Mouse (Mus musculus): Measurements from ENCODE around the gene Olfr1368.
A peak's percentile ranks its signal among the peaks of the same experiment; 100 is the strongest.
"Not testable (repeated sequence)": the region's sequence is repeated elsewhere in the genome, so short reads cannot be mapped to it uniquely, and the experiment has no call there.

Olfr1368 gene

DNA sequence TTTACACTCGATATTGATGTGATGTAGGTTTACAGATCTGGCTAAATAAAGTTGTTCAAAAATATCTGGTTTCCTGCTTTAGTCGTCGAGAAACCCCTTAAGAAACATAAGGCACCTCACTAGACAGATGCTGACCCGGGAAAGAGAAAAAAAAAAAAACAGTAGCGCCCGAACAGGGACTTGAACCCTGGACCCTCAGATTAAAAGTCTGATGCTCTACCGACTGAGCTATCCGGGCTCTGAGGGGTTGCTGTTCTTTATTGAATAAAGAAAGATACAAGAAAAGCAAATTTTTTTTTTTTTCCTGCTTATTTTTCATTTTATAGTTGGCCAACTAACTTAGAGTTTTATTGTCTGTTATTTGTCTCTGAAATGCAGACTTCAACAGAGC, 22.2 kb upstream of the Olfr1368 start:
- no peak for DNase-seq (ENCODE audit: low spot score)

DNA sequence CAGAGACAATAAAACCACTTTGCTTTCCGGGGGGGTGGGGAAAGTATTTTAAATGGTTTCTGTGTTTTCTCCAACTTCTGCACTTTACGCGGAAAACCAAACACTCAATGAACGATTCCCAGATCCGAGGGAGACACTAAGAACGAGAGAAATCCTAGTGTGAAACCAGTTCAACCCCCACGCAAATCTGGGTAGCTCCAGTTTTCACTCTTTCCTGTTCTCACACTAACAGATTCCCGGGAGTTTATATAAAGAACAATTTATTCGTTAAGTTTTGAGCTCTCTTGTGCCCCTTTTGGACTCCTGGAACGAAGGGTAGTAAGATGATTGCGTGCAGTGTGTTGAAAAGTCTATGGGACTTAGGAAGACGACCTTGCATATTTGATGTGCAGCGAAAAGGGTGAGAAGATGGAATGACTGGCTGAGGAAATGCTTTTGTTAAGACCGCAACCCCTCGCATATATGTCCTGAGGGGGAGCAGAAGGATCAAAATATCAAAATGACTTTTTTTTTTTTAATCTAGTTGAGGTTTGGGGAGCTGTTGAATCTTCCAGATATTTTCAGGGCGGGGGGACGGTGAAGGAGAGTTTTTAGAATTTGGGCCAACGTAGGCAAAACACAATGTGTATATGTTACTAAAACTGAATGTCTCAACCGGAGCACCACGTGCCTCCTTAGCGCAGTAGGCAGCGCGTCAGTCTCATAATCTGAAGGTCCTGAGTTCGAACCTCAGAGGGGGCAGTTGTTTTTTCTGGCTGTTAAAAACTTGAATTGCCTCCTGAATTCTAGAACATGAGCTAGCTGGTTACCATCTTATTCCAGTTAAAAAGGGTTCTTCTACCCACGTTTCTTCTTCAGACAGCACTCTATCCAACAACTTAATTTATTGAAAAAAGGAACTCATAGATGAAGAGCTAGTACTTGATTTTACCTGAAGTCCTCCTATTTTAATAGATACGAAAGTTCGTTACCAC, 21.6 kb upstream of the Olfr1368 start:
- DNase-seq (ENCODE audit: low spot score) = peak; percentile 95

DNA sequence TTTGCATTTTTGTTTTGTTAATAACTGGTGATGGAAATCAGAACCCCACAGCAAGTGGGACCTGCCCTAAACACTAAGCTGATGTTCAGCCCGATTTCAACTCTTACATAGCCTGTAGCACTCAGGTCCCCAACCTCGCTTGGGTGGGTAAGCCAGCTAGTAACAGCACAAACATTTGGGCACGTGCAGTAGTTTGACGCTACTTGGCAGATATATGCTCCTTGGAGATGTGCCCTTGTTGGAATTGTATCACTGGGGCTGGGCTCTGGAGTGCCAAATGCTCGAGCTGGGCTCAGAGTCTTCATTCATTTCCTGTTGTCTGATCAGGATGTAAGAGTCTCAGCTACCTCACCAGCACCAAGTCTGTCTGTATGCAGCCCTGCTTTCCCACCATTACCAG, 16.9 kb upstream of the Olfr1368 start:
- no peak for DNase-seq (ENCODE audit: low spot score)

DNA sequence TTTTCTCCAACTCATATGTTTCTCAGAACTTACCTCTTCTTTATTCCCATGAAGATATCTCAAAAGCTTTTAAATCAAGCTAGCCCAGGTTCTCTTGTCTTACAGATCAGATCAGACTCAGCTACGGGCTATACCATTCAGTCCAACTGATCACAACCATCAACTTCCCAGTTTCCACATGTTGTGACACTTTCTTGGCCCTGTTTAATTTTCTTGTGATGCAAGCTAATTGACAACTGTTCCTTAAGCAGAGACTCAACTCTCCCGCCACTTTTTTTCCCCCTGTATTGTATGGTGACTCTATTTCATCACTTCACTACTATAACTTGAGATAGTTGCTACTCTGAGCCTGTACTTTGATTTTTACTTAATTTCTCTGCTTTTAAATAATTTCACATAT, 15.9 kb upstream of the Olfr1368 start:
- peak; percentile 24 for DNase-seq (ENCODE audit: low spot score)

DNA sequence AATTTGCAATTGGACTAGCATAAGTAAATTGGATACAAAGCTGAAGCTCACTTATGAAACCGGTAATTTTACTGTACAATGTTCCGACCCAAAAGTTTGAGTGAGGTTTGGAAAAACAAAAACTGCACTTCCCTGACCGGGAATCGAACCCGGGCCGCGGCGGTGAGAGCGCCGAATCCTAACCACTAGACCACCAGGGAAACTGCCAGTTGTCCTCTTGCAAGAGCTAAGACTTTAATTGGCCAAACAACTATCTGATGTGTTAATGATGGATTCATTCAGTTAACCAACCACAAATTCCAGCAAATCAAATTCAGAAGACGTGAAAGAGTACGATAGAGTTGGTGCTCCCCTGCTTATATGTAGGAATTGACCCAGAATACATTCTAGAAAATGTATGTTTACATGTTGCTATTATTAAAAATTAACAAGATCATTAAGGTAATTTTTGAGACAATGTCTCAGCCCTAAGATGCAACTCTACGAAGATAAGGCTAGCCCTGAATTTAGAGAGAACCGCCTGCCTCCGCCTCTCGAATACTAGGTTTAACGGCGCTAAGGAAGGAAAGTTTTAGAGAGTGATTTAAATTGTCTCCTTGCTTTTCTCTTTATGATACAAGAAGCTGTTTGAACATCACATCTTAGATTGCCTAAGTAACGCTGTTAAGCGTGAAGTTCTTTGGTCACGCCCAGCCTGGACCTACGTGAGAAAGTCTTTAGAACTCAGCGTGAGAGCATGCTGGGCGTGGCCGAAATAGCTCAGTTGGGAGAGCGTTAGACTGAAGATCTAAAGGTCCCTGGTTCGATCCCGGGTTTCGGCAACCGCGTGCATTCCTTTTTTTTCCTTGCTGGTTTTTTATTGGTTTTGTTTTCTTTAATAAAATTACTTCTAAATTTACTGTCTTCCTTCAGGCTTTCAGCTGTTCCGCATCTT, 15.3 kb upstream of the Olfr1368 start:
- peak; percentile 94 for DNase-seq (ENCODE audit: low spot score)

DNA sequence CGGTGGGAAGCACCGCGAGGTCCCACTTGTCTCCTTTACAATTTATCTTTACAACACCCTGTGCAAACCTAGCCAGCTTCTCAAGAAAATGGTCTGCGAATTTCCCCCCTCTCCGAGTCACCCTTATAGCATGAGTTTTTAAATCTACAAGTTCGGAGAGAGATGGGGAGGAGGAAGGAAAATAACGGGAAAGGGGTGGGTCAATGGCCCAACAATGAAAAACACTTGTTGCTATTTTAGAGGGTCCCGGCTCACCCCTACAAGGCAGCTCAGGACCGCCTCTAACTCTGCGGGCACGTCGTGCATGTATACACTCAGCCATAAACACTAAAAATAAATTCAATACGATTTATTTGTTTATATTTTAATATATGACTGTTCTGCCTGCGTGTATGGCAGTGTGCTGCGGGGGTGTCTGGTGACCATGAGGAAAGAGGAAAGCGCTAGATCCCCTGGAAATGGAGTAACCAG, 14.4 kb upstream of the Olfr1368 start:
- no peak for DNase-seq (ENCODE audit: low spot score)

DNA sequence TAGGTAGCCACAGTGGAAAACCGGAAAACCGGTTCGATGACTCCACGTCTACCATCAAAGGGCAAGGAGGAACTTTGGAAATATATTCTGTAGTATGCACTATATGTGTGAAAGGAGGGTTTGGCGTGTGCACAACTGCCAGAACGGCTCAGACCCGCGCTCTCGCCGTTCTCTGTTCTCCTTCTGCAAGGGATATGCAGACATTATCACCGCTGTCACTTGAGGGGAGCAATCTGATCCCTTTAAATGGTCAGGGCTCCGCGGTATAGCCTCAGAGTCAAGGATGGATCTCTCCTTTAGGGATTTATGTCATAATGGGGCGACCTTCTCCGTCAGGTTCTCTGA, 13.8 kb upstream of the Olfr1368 start:
- peak; percentile 50 for DNase-seq (ENCODE audit: low spot score)

DNA sequence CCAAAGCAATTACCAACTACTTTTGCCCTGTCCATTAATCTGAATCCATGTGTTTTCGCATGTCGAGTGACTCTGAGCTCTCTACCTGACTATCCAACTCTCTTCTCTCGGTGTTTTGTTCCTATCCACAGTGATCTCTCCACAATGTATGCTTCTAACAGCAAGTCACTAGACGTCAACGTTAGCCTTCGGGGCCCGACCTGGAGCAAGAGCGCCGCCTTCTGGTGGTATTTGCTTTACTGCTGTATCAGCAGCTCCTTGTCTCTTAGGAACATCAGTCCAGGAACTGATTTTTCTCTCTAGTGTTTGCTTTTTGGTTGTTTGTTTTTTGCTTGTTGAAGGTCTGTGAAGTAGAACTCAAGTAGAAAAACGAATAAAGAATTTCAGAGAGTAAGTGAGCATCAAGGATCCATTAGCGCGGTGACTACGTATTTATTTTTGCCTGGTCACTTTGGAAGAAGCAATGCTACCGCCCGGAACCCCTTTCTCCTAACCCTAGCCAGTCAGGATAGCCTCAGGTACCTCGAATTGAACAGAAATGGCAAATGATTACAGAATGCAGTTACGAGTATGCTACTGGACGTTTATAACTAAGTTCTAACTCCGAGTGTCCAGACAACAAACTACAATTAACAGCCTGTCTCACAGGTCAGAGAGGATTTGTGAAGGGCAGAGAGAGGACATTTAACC, 13.3 kb upstream of the Olfr1368 start:
- peak; percentile 93 for DNase-seq (ENCODE audit: low spot score)

DNA sequence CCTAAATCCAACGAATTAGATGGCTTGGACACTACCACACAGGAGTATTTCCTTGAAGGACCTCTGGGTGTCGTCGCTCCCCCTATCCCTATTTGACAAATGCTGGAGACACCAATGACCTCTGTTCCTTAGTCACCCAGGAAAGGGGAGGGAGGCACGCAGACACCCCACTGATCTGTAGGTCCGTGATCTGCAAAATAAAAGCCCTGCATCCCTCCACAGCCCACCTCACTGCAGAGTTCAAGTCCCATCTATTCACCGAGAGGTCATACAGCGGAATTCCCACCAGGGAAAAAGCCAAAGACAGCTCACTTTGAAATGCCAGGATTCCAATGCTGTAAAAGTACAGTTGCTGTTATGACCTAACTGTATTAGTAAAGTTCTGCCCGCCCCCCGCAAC, 12.4 kb upstream of the Olfr1368 start:
- DNase-seq (ENCODE audit: low spot score) = no peak

DNA sequence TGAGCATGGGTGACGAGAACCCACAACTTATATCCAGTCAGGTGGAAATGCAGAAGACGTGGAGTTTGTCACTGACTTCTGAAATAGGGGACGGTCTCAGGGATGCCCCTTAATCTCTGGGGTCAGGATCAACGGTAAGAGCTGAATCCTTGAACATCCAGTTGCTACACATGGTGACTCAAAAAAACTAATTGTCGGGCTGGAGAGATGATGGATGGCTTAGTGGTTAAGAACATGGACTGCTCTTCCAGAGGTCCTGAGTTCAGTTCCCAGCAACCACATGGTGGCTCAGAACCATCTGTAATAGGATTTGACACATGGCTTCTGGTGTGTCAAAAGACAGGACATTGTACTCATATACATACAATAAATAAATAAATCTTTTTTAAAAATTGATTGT, 10.2 kb upstream of the Olfr1368 start:
- DNase-seq (ENCODE audit: low spot score) = no peak

DNA sequence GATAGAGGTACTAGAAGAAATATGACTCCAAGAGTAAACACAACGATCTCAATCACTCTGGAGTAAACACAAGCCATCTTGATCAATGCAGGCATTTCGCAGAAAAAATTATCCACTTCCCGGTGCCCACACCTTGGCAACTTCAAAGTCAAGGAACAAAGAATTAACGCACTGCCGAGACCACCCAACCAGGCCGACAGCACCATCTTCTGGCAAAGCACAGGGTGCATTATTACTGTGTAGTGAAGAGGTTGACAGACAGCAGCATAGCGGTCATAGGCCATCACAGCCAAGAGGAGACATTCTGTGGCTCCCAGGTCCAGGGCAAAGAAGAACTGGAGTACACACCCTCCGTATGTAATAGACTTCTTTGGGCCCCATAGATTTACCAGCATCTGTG, 3.2 kb downstream of the Olfr1368 start:
- peak; percentile 11 for DNase-seq (ENCODE audit: low spot score)

DNA sequence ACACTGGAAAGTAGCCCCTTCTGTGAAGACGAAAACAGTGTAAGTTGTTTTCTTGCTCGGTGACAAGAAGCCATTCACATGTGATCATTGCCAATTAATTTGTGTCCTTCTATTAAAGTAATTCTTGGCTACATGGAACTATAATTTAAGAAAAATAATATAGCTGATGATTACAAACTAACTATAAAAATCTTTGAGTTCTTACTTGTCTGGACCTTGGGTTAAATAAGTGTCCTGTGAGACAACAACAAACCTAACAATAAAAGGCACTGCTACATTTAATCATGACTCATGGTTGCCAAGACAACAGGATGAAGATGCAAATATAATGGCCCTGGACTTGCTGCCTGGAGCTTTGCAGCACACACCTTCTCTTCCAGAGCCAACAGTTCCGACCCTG, 16.3 kb downstream of the Olfr1368 start, which contains the start of gene Olfr263:
Gene Olfr263 (plus strand): TSS at position 301 of the 400 bp plus-strand sequence.
- not testable (repeated sequence) for DNase-seq (ENCODE audit: low spot score)

DNA sequence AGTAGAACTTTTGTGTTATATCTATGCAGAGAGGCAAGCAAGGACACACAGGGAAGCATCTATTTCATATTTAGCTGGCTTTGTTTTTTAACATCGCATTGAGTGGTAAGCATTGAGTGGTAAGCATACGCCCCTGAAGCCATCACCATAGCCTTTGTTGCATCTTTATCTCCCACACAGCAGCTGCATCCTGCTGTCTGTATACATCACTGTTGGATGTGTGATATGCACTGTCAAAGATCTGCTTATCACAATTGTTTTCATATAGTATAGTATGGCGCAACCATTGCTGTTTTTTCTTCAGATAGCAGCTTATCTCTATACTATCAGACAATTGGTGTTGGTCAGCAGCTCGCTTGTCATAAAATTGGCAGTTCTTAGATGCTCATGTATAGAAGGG, 31.5 kb downstream of the Olfr1368 start:
- no peak for DNase-seq (ENCODE audit: low spot score)

DNA sequence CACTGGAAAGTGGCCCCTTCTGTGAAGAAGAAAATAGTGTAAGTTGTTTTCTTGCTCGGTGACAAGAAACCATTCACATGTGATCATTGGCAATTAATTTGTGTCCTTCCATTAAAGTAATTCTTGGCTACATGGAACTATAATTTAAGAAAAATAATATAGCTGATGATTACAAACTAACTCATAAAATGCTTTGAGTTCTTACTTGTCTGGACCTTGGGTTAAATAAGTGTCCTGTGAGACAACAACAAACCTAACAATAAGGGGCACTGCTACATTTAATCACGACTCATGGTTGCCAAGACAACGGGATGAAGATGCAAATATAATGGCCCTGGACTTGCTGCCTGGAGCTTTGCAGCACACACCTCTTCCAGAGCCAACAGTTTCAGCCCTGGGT, 34.5 kb downstream of the Olfr1368 start, which contains the start of gene Olfr1369-ps1:
Gene Olfr1369-ps1 (plus strand): TSS at position 301 of the 400 bp plus-strand sequence.
- DNase-seq (ENCODE audit: low spot score) = not testable (repeated sequence)

DNA sequence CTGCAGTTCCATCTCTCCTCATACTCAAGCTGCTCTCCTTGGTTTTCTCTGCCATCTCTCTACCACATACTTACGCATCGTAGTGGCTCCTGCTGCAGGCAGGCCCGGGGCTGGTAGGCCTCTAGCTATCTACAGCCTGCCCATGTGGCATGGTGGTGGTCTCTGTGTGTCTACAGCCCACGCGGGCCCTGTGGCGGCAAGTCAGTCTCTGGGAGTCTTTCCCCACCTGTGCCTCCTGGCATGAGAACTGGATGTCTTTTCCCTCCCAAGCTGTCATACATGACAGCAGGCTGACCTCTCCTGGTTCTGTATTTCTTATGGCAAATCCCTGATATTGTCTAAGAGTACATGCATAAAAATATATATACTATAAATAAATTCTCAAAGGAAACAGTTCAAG, 35.2 kb downstream of the Olfr1368 start:
- no peak for DNase-seq (ENCODE audit: low spot score)

DNA sequence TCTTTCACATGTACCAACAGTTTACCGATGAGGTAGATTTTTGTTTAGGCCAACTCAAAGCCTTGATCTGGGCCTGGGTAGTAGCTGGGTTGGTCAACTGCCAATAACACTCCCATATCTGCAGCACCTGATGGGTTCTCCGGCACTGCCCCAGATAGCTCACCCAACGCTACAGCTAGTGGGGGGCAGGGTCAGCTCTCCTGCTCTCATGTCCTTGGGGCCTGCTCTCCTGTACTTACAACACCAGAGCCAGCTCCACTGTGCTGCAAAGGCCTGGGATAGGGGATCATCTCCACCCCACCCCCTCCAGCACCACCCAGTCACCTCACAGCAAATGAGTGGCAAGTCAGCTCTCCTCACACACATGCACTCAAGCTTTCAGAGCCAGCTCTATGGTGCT, 35.9 kb downstream of the Olfr1368 start:
- no peak for DNase-seq (ENCODE audit: low spot score)
